Mouse (Mus musculus): ENCODE data around the gene Pigz. TPM values are rescaled to one million over a fixed set of nuclear protein-coding genes. Genes with fewer than 3 reads are reported as not detected.

Gene Pigz
- total RNA-seq (2022), result 10 to 100 TPM; 17.5 to 25.7 (median 21.0) TPM

- DNase-seq (ENCODE audit: low spot score in 2 of 2), result peak in 1 of 2 experiments; percentile 58
Measured at GRCm38 (mm10) chr16:31933751-31934549, at the start of gene Pigz. TSS of gene Pigz (plus strand) at chr16:31933851.

- DNase-seq (ENCODE audit: low spot score in 2 of 2), result no peak
Measured at GRCm38 (mm10) chr16:31883902-31884301, 49.7 kb upstream of the Pigz start.

GRCm38 (mm10) chr16:31890907-31891306 is 42.7 kb upstream of the Pigz start:
- no peak for DNase-seq (ENCODE audit: low spot score in 2 of 2)

GRCm38 (mm10) chr16:31893396-31894141 is 40.1 kb upstream of the Pigz start:
- no peak for DNase-seq (ENCODE audit: low spot score in 2 of 2)

- peak; percentile 64 to 69 for DNase-seq (ENCODE audit: low spot score in 2 of 2)
Measured at GRCm38 (mm10) chr16:31896971-31897774, 36.5 kb upstream of the Pigz start.

GRCm38 (mm10) chr16:31898546-31899326 is 34.9 kb upstream of the Pigz start:
- peak; percentile 80 to 86 for DNase-seq (ENCODE audit: low spot score in 2 of 2)

- no peak for DNase-seq (ENCODE audit: low spot score in 2 of 2)
Measured at GRCm38 (mm10) chr16:31901886-31902285, 31.8 kb upstream of the Pigz start.

- DNase-seq (ENCODE audit: low spot score in 2 of 2), result no peak
Measured at GRCm38 (mm10) chr16:31903239-31903638, 30.4 kb upstream of the Pigz start.

GRCm38 (mm10) chr16:31905331-31905730 is 28.3 kb upstream of the Pigz start:
- DNase-seq (ENCODE audit: low spot score in 2 of 2), result no peak

- DNase-seq (ENCODE audit: low spot score in 2 of 2), result no peak
Measured at GRCm38 (mm10) chr16:31905891-31906825, 27.5 kb upstream of the Pigz start.

GRCm38 (mm10) chr16:31906896-31907295 is 26.8 kb upstream of the Pigz start:
- DNase-seq (ENCODE audit: low spot score in 2 of 2), result no peak

- no peak for DNase-seq (ENCODE audit: low spot score in 2 of 2)
Measured at GRCm38 (mm10) chr16:31908959-31909358, 24.7 kb upstream of the Pigz start.

- no peak for DNase-seq (ENCODE audit: low spot score in 2 of 2)
Measured at GRCm38 (mm10) chr16:31910281-31910847, 23.3 kb upstream of the Pigz start.

GRCm38 (mm10) chr16:31917776-31918175 is 15.9 kb upstream of the Pigz start:
- no peak for DNase-seq (ENCODE audit: low spot score in 2 of 2)

GRCm38 (mm10) chr16:31918248-31918724 is 15.4 kb upstream of the Pigz start:
- DNase-seq (ENCODE audit: low spot score in 2 of 2), result peak; percentile 80 to 92

- no peak for DNase-seq (ENCODE audit: low spot score in 2 of 2)
Measured at GRCm38 (mm10) chr16:31924368-31924767, 9.3 kb upstream of the Pigz start.

GRCm38 (mm10) chr16:31926091-31926490 is 7.6 kb upstream of the Pigz start:
- DNase-seq (ENCODE audit: low spot score in 2 of 2), result no peak

- no peak for DNase-seq (ENCODE audit: low spot score in 2 of 2)
Measured at GRCm38 (mm10) chr16:31926547-31927182, 7.0 kb upstream of the Pigz start.

GRCm38 (mm10) chr16:31927412-31927811 is 6.2 kb upstream of the Pigz start:
- no peak for DNase-seq (ENCODE audit: low spot score in 2 of 2)

Data from layer of hippocampus, adult 8-10 months (tissue).